Comparison of ENCODE assay signal across 31 mouse cellular contexts in the genomic region with DNA sequence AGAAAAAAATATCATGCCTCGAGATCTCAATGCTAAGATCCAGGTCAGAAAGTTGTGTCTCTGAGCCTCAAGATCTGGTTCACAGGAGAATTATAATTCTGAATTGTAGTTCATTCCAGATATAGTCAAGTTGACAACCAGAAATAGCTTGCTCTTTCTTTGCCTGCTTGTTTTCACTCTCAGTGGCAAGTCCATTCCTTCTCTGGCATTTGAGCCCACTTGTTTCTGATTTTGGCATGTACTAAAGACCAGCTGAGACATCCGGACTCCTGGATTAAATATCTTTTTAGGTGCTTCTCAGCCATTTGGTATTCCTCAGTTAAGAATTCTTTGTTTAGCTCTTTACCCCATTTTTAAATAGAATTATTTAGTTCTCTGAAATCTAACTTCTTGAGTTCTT.
"Had no signal": no experiment of that assay in that cellular context is flagged by ENCODE, and none has a peak within 500 bp of the region (broad histone marks: within the 10 kb centered on the region; RNA-seq: fewer than 3 reads in every experiment).

No protein-coding gene starts in this region.

- H3K4me2 ChIP-seq: limb, embryonic 12.5 days; limb, embryonic 13.5 days; limb, embryonic 15.5 days; liver, embryonic 11.5 days; liver, embryonic 12.5 days; liver, embryonic 13.5 days; liver, embryonic 15.5 days; lung, embryonic 14.5 days; lung, embryonic 15.5 days; midbrain, embryonic 11.5 days; midbrain, embryonic 12.5 days; midbrain, embryonic 13.5 days; midbrain, embryonic 15.5 days had no signal

- H3K27ac ChIP-seq: limb, embryonic 10.5 days; limb, embryonic 12.5 days; limb, embryonic 13.5 days; limb, embryonic 15.5 days; liver, embryonic 12.5 days; liver, embryonic 13.5 days; liver, embryonic 14.5 days; liver, embryonic 15.5 days; lung, embryonic 15.5 days; macrophage; midbrain, embryonic 10.5 days; midbrain, embryonic 12.5 days; midbrain, embryonic 13.5 days; midbrain, embryonic 15.5 days had no signal

- DNase-seq: left cerebral cortex, postnatal 4 days; liver; liver, embryonic 13.5 days; liver, postnatal 0 days; lung, adult 18-20 months; lung, adult 2 months; lung, embryonic 14.5 days; lung, postnatal 10 days; lung, postnatal 14 days; lung, postnatal 36 days; lung, postnatal 4 days; midbrain, embryonic 14.5 days had no signal

- H3K4me3 ChIP-seq: limb, embryonic 10.5 days; limb, embryonic 12.5 days; limb, embryonic 13.5 days; limb, embryonic 15.5 days; liver, embryonic 12.5 days; liver, embryonic 13.5 days; liver, embryonic 15.5 days; lung, embryonic 15.5 days; megakaryocyte, embryonic 14.5 days; midbrain, embryonic 10.5 days; midbrain, embryonic 12.5 days; midbrain, embryonic 13.5 days; midbrain, embryonic 15.5 days; myocyte had no signal

- H3K9me3 ChIP-seq: limb, embryonic 10.5 days; limb, embryonic 12.5 days; limb, embryonic 13.5 days; limb, embryonic 15.5 days; liver, embryonic 12.5 days; liver, embryonic 13.5 days; liver, embryonic 15.5 days; lung, embryonic 15.5 days; megakaryocyte, embryonic 14.5 days; midbrain, embryonic 10.5 days; midbrain, embryonic 12.5 days; midbrain, embryonic 13.5 days; midbrain, embryonic 15.5 days had no signal

- H3K9ac ChIP-seq: limb, embryonic 12.5 days; limb, embryonic 13.5 days; limb, embryonic 15.5 days; liver, embryonic 12.5 days; liver, embryonic 13.5 days; liver, embryonic 14.5 days; liver, embryonic 15.5 days; liver, postnatal 0 days; lung, embryonic 14.5 days; lung, embryonic 15.5 days; midbrain, embryonic 12.5 days; midbrain, embryonic 13.5 days; midbrain, embryonic 15.5 days had no signal

- H3K27me3 ChIP-seq: limb, embryonic 12.5 days; limb, embryonic 13.5 days; limb, embryonic 15.5 days; liver, embryonic 12.5 days; liver, embryonic 13.5 days; liver, embryonic 15.5 days; lung, embryonic 15.5 days; megakaryocyte, embryonic 14.5 days; midbrain, embryonic 12.5 days; midbrain, embryonic 13.5 days; midbrain, embryonic 15.5 days had no signal

- H3K36me3 ChIP-seq: limb, embryonic 10.5 days; limb, embryonic 12.5 days; limb, embryonic 13.5 days; limb, embryonic 15.5 days; liver, embryonic 12.5 days; liver, embryonic 13.5 days; liver, embryonic 15.5 days; lung, embryonic 15.5 days; midbrain, embryonic 10.5 days; midbrain, embryonic 12.5 days; midbrain, embryonic 13.5 days; midbrain, embryonic 15.5 days had no signal

- ATAC-seq: liver, embryonic 12.5 days; liver, postnatal 0 days; lung, postnatal 0 days; midbrain, embryonic 13.5 days; midbrain, embryonic 15.5 days; midbrain, embryonic 16.5 days had no signal

- H3K4me1 ChIP-seq: limb, embryonic 10.5 days; limb, embryonic 12.5 days; limb, embryonic 13.5 days; limb, embryonic 15.5 days; liver, embryonic 12.5 days; liver, embryonic 13.5 days; liver, embryonic 15.5 days; lung, embryonic 15.5 days; megakaryocyte, embryonic 14.5 days; midbrain, embryonic 10.5 days; midbrain, embryonic 12.5 days; midbrain, embryonic 13.5 days; midbrain, embryonic 15.5 days had no signal
